ENCODE assay signal across 8 mouse cellular contexts in genomic region chr9:121858153-121858488, GRCm38 (mm10). TPM values are rescaled to one million over a fixed set of nuclear protein-coding genes. Genes with fewer than 3 reads are reported as not detected.
A peak's percentile ranks its signal among the peaks of the same experiment; 100 is the strongest.
DNase-seq lines count a peak whose midpoint lies in the region; ATAC-seq and TF ChIP-seq lines count a peak whose summit lies in the region.

Gene Higd1a (minus strand): TSS chr9:121858362.

- H3K9ac ChIP-seq in midbrain, embryonic 14.5 days (replicated peaks; ENCODE audit: low read length), result peak within 1 kb of the TSS; percentile 81

- no peak for TF ChIP-seq CTCF in bone marrow, adult 2 months (IDR thresholded peaks at IDR 0.05; ENCODE audit: control insufficient read depth, insufficient read depth, low read length)

- H3K4me3 ChIP-seq in bone marrow, adult 2 months (replicated peaks; ENCODE audit: control insufficient read depth, low read depth, low read length), result peak within 1 kb of the TSS; percentile 91
- peak within 1 kb of the TSS; percentile 86 for H3K4me3 ChIP-seq in midbrain, embryonic 14.5 days (replicated peaks; ENCODE audit: low read depth, low read length)

- H3K27me3 ChIP-seq in midbrain, embryonic 14.5 days (ENCODE audit: control insufficient read depth, insufficient read depth, low read length), result no peaks in the 10 kb centered on the region

- ATAC-seq in granulocyte monocyte progenitor cell, adult 5-6 weeks (replicated peaks; ENCODE audit: poor library complexity, severe bottlenecking), result no peak
- no peak for ATAC-seq in midbrain, embryonic 14.5 days (ENCODE audit: low FRiP score, low TSS enrichment)

- DNase-seq in layer of hippocampus, adult 18-20 months (ENCODE audit: low spot score in 2 of 2), result no peak
- DNase-seq in layer of hippocampus, adult 9-10 months (ENCODE audit: low spot score), result no peak
- no peak for DNase-seq in layer of hippocampus, postnatal 14 days (ENCODE audit: low spot score in 2 of 2)
- DNase-seq in midbrain, embryonic 14.5 days, result no peak
- no peak for DNase-seq in embryo, embryonic 9.5 days (ENCODE audit: extremely low spot score)
- DNase-seq in spleen, postnatal 4 days (ENCODE audit: low spot score in 2 of 2), result no peak

- H3K4me1 ChIP-seq in bone marrow, adult 2 months (ENCODE audit: control insufficient read depth, insufficient read depth, low read length), result no peaks in the 10 kb centered on the region; the same call in none of the 2 replicates
- peaks cover 2% of the 10 kb centered on the region; the same call in 1 of the 2 replicates for H3K4me1 ChIP-seq in midbrain, embryonic 14.5 days (ENCODE audit: control insufficient read depth, insufficient read depth, low read length)

- peak within 1 kb of the TSS; percentile 100 for H3K27ac ChIP-seq in bone marrow, adult 2 months (ENCODE audit: control insufficient read depth, insufficient read depth, low read depth, low read length, poor library complexity)
- peak within 1 kb of the TSS; percentile 93 for H3K27ac ChIP-seq in midbrain, embryonic 14.5 days (replicated peaks; ENCODE audit: low read depth, low read length)

- WGBS in bone marrow, adult 2 months, result 1% methylated on average over 6 of the region's 6 CpGs
- WGBS in midbrain, embryonic 14.5 days, result 8% methylated on average over 6 of the region's 6 CpGs

- no peak for TF ChIP-seq POLR2A in bone marrow, adult 2 months (IDR thresholded peaks at IDR 0.05; ENCODE audit: borderline replicate concordance, control insufficient read depth, low read depth, low read length)

- H3K36me3 ChIP-seq in midbrain, embryonic 14.5 days (ENCODE audit: control insufficient read depth, insufficient read depth, low read length), result no peaks in the 10 kb centered on the region

- no peaks in the 10 kb centered on the region for H3K9me3 ChIP-seq in midbrain, embryonic 14.5 days (ENCODE audit: control insufficient read depth, low read length)

- peak within 1 kb of the TSS; percentile 93 for H3K4me2 ChIP-seq in midbrain, embryonic 14.5 days (ENCODE audit: low read length)

RNA-seq across cellular contexts. Expression of gene Higd1a, which starts in this region (rescaled TPM):
- 10 to 100 TPM; 79.1 to 86.6 TPM for total RNA-seq in layer of hippocampus, adult 18-20 months (2021)
- 52.3 and 68.9 TPM in 2 replicates for polyA plus RNA-seq in bone marrow, adult 2 months (2011; ENCODE audit: insufficient read depth, insufficient read length, low replicate concordance, missing spikeins)
- total RNA-seq in granulocyte monocyte progenitor cell, adult 5-6 weeks (2014; fragmentation: Nextera tagmentation), result 106 and 125 TPM in 2 replicates
- 12.9 and 16.8 TPM in 2 replicates for total RNA-seq in granulocyte monocyte progenitor cell, adult 5-6 weeks (2017)
- 100 to 1,000 TPM in 1 of 2 experiments, 10 to 100 TPM in 1; 96.5 to 101 TPM for total RNA-seq in layer of hippocampus, postnatal 14 days (2021)
- 135 and 165 TPM in 2 replicates for polyA plus RNA-seq in midbrain, embryonic 14.5 days (2014; fragmentation: Nextera tagmentation; extraction: Ambion mirVana)
